ENCODE assay signal across 8 mouse cellular contexts in genomic region chr11:84794496-84795113, GRCm38 (mm10). TPM values are rescaled to one million over a fixed set of nuclear protein-coding genes. Genes with fewer than 3 reads are reported as not detected.
A peak's percentile ranks its signal among the peaks of the same experiment; 100 is the strongest.
DNase-seq lines count a peak whose midpoint lies in the region; ATAC-seq and TF ChIP-seq lines count a peak whose summit lies in the region.

No protein-coding gene starts in this region.

- H3K27me3 ChIP-seq in G1E (ENCODE audit: insufficient read depth, low read length) = peaks cover 35% of the 10 kb centered on the region
- peaks cover 30% of the 10 kb centered on the region for H3K27me3 ChIP-seq in forebrain, embryonic 16.5 days (replicated peaks; ENCODE audit: control insufficient read depth, insufficient read depth, low read length)
- H3K27me3 ChIP-seq in lung, embryonic 15.5 days = no peaks in the 10 kb centered on the region

- 0 out of 2 replicates have a peak, but pooled peaks cover 3% of the 10 kb centered on the region for H3K9me3 ChIP-seq in G1E (replicated peaks)
- no peaks in the 10 kb centered on the region for H3K9me3 ChIP-seq in forebrain, embryonic 16.5 days (ENCODE audit: control insufficient read depth, low read length)
- H3K9me3 ChIP-seq in lung, embryonic 15.5 days = no peaks in the 10 kb centered on the region

- H3K36me3 ChIP-seq in G1E (replicated peaks) = no peaks in the 10 kb centered on the region
- no peaks in the 10 kb centered on the region for H3K36me3 ChIP-seq in forebrain, embryonic 16.5 days (ENCODE audit: control insufficient read depth, insufficient read depth)
- H3K36me3 ChIP-seq in lung, embryonic 15.5 days = no peaks in the 10 kb centered on the region

- DNase-seq in G1E (ENCODE audit: low spot score) = peak; percentile 49
- peak; percentile 79 to 89 for DNase-seq in cerebellum, adult 18-20 months
- peak; percentile 81 for DNase-seq in heart, postnatal 4 days
- DNase-seq in layer of hippocampus, adult 2 months (ENCODE audit: low spot score in 2 of 2) = peak; percentile 69 to 83
- DNase-seq in ovary, postnatal 36 days (ENCODE audit: low spot score) = peak; percentile 67
- DNase-seq in thymus, postnatal 36 days = peak; percentile 34 to 35

- peak overlapping the region; percentile 52 for H3K4me2 ChIP-seq in forebrain, embryonic 16.5 days (ENCODE audit: low read length)
- no peak overlapping the region for H3K4me2 ChIP-seq in lung, embryonic 15.5 days

- no peak overlapping the region for H3K27ac ChIP-seq in forebrain, embryonic 16.5 days (ENCODE audit: low read length)
- H3K27ac ChIP-seq in layer of hippocampus, adult 2 months = no peak overlapping the region
- no peak overlapping the region for H3K27ac ChIP-seq in lung, embryonic 15.5 days

- peak overlapping the region; percentile 36; the same call in 1 of the 2 replicates for H3K4me3 ChIP-seq in G1E (ENCODE audit: low read depth, low read length)
- peak overlapping the region; percentile 29 for H3K4me3 ChIP-seq in forebrain, embryonic 16.5 days (replicated peaks; ENCODE audit: low read length)
- H3K4me3 ChIP-seq in layer of hippocampus, adult 2 months = peak overlapping the region; percentile 35
- H3K4me3 ChIP-seq in lung, embryonic 15.5 days = no peak overlapping the region

- H3K4me1 ChIP-seq in G1E (ENCODE audit: insufficient read depth, low read depth, low read length) = peaks cover 12% of the 10 kb centered on the region
- peaks cover 5% of the 10 kb centered on the region; the same call in 1 of the 2 replicates for H3K4me1 ChIP-seq in forebrain, embryonic 16.5 days (replicated peaks; ENCODE audit: control insufficient read depth, insufficient read depth, low read length)
- no peaks in the 10 kb centered on the region for H3K4me1 ChIP-seq in lung, embryonic 15.5 days

- peak overlapping the region; percentile 30 for H3K9ac ChIP-seq in forebrain, embryonic 16.5 days (replicated peaks; ENCODE audit: low read depth, low read length)
- H3K9ac ChIP-seq in lung, embryonic 15.5 days = no peak overlapping the region

- peak; percentile 66 for TF ChIP-seq CTCF in G1E (IDR thresholded peaks at IDR 0.05; ENCODE audit: low read depth, low read length)
- TF ChIP-seq CTCF in layer of hippocampus, adult 2 months (conservative IDR thresholded peaks at IDR 0.05) = peak; percentile 95

- no peak for ATAC-seq in G1E (ENCODE audit: extremely low read depth, insufficient number of reproducible peaks, low FRiP score, poor library complexity, severe bottlenecking)
- ATAC-seq in forebrain, embryonic 16.5 days = peak; percentile 91
- peak; percentile 42; the same call in 1 of the 2 replicates for ATAC-seq in lung, embryonic 15.5 days (ENCODE audit: borderline replicate concordance, extremely low read depth, low FRiP score, low TSS enrichment)

- WGBS in forebrain, embryonic 16.5 days = 7% methylated on average over 17 of the region's 17 CpGs
- 10% methylated on average over 17 of the region's 17 CpGs for WGBS in lung, embryonic 15.5 days

RNA-seq across cellular contexts. Expression of gene Mrm1, which starts 24.7 kb away (rescaled TPM):
- total RNA-seq in G1E (2014; fragmentation: Nextera tagmentation) (10.0 and 14.1 TPM in 2 replicates), G1E (2017) (8.0 and 10.7 TPM in 2 replicates)
- polyA plus RNA-seq in G1E (2012) = 9.8 and 10.5 TPM in 2 replicates
- polyA plus RNA-seq in forebrain, embryonic 16.5 days (2015; fragmentation: Nextera tagmentation; extraction: Ambion mirVana) = 14.0 and 15.9 TPM in 2 replicates
- total RNA-seq in heart, postnatal 4 days (2021) = 10 to 100 TPM; 11.9 to 12.8 TPM
- total RNA-seq in layer of hippocampus, adult 2 months (2021) = 10 to 100 TPM in 1 of 2 experiments, 1 to 10 TPM in 1; 8.5 to 16.7 TPM
- polyA plus RNA-seq in lung, embryonic 15.5 days (2015; fragmentation: Nextera tagmentation; extraction: Ambion mirVana) = 10.7 and 12.8 TPM in 2 replicates

RNA-seq across cellular contexts. Expression of gene Dhrs11, which starts 34.2 kb away (rescaled TPM):
- total RNA-seq in G1E (2014; fragmentation: Nextera tagmentation) (36.6 and 180 TPM in 2 replicates), G1E (2017) (12.1 and 16.7 TPM in 2 replicates)
- polyA plus RNA-seq in G1E (2012) = 7.0 and 7.7 TPM in 2 replicates
- polyA plus RNA-seq in forebrain, embryonic 16.5 days (2015; fragmentation: Nextera tagmentation; extraction: Ambion mirVana) = 3.7 and 4.3 TPM in 2 replicates
- 10 to 100 TPM; 78.8 to 81.5 TPM for total RNA-seq in heart, postnatal 4 days (2021)
- 1 to 10 TPM; 6.2 TPM for total RNA-seq in layer of hippocampus, adult 2 months (2021)
- 14.2 and 14.7 TPM in 2 replicates for polyA plus RNA-seq in lung, embryonic 15.5 days (2015; fragmentation: Nextera tagmentation; extraction: Ambion mirVana)
